Mouse (Mus musculus) adrenal gland, adult 18-20 months (tissue): Measurements from ENCODE around the gene D17Wsu92e. TPM values are rescaled to one million over a fixed set of nuclear protein-coding genes. Genes with fewer than 3 reads are reported as not detected.

Source experiments
- DNase-seq, 2 experiments: peaks; one replicate each; pipeline ENCODE4 v3.0.0; 2021 to 2022; ENCODE audit warnings: low spot score in 2 of 2
- total RNA-seq, 2 experiments: library from RNA; stranded (reverse); gene quantifications; 1 replicate in 1 of 2; 2 replicates in 1 of 2; pipeline ENCODE4 v1.2.3; 2021

D17Wsu92e gene
- total RNA-seq, 2 experiments from 2014 or later, result 158 to 188 TPM

DNA sequence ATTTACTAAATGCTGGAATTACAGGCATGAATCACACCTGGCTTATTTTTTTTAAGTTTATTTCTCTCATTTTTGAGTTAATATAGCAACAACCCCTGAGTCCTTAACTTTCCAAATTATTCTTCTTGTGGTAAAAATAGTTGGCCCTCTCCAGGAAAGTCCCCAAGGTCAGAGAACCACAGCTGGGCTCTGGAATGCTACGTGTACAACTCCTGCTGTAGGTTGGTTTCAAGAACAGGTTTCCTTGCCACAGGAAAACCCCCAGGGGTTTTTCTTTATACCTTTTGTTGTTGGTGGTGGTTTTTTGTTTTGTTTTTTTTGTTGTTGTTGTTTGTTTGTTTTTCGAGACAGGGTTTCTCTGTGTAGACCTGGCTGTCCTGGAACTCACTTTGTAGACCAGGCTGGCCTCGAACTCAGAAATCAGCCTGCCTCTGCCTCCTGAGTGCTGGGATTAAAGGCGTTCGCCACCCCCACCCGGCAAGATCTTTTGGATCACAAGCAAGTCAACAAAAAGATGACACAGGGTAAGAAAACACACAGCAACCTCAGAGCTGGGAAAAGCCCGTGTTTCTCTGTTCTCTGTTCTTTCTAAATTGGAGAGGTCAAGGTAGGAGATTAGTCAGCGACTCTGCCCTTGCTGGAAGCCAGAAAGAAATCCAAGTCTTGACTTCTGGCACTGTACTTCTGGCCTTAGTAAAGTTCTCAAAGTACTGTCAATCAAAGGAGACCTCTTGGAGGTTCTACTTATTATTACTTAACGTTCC lies 2.9 kb upstream of the D17Wsu92e start:
- no peak for DNase-seq

DNA sequence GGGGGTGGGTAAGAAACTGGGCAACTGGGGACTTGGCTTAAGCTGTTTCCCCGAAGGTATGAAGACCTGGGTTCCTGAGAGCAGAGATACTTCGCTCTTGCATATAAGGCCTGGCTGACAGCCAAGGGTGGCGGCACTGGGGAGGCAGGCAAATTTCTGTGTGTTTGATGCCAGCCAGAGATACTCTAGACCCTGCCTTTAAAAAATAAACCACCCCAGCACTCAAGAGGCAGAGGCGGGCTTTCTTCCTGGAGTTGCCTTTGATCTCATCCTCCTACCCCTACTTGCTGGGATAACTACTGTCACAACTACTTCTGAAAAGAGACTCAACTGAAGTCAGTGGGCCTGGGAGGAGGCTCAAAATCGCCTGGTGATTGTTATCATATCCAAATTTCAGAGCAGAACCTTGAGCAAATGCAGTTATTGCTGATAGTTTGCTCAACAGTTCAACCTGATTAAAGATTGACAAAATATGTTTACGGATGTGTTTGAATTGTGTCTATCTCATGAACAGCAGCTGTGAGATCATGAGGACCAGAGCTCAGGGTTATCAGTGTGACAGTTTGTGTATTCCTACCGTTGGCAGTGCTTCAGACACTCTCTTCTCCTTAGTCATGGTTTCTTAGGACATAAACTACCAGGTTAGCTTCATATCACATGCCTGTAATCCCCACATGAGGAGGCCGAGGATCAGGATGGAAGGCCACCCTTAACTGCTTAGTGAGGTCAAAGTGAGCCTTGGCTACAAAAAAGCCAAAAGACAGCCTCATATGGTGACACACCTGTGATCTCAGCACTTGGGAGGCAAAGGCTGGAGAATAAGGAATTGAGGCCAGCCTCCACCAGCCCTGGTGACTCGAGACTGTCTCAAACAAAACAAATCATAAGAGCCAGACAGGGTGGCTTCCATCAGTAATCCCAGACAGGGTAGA lies 1.2 kb upstream of the D17Wsu92e start:
- DNase-seq, result no peak

DNA sequence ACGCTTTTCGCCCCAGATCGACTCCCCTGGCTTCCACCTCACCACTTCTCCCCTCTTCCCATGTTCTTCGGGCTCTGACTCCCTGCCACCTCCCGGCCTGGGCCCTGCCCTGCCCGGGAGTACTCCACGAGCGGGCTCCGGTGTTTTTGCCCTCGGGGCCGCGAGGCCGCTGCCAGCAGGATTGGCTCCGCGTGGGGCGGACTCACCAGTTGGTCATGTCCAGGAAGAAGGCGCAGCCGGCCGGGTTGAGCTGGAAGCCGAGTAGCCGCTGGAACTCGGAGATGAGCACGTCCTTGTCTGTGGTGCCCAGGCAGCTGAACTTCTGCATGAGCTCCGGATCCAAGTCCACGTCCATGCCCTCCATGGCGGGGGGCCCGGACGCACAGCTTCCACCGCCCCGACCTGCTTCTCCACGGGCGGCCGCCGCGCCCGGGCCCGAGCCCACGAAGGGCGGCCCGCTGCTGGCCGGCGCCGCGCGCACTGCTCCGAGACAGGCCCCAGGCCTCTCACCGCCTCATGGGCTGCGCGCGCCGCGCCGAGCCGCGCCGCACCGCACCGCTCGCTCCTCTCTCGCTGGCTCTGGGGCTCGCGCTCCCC lies 379 bp downstream of the D17Wsu92e start:
- peak; percentile 65 to 69 for DNase-seq

DNA sequence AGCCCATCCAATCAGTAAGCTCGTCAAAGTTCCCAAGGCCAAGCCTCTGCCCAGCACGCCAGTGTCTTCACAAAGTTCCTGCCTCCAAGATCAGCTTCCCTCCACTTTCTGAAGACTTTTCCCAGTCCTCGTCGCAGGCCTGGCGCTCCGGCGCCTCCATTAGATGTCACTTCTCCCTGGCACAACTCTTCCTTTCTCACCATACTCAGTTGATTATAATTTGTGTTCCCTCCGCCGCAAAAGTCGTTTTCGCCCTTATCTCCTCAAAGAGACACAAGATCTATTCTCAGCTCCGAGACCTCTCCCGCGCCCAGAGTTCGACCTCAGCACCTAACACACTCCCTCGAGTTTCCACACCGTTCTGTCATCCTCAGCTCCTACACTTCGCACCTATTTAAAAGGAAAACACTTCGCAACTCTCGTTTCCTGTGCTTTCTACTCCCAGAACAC lies 902 bp downstream of the D17Wsu92e start:
- DNase-seq, result no peak

DNA sequence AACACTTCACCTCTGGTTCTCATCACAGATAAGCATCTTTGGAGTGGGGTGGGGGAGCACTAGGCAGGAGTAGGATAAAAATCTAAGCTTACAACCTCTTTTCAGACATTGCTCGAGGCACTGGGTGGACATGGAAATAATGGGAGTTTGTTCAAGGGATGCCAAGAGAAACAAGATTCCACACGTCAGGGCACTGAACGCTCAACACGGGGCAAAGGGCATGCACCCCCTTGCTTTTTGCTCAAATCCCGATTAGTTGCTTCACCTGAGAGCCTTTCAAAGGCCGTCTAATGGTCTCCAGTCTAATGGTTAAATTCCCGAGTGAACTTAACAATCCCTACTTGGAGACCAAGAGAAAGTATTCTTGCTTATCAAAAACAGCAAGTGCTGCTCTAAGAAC lies 1.4 kb downstream of the D17Wsu92e start:
- DNase-seq, result no peak

DNA sequence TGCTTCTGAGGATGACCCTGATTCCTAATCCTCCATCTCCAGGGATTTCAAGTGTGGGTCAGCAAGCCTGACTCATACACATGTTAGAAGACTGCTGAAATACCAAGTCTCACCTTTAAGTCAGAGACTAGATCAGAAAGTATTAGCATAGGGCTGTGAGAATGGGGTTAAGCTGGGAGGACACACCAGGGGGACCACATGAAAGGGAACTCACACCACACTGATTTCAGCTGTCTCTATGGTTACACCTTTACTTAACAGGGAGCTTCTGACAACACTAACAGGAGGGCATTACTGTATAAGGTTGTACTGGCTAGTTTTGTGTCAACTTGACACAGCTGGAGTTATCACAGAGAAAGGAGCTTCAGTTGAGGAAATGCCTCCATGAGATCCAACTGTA lies 5.8 kb downstream of the D17Wsu92e start:
- DNase-seq, result no peak

DNA sequence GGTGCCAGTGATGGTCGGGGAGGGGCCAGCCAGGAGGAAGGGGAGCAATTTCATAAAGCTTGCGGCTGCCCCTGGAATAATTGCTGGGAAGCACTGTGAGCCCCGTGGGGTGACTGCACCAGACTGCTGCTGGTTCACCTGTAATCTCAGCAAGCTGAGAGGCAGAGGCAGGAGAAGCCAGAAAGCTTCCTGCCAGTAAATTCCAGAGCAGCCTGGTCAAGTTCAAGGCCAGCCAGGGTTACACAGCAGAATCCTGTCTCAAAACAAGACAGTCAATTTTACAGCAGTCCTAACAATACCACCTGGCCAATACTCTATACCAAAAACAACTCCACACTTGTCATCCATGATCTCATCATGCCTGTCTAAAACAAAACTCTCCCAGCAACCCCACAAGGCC lies 8.5 kb downstream of the D17Wsu92e start:
- DNase-seq, result no peak

DNA sequence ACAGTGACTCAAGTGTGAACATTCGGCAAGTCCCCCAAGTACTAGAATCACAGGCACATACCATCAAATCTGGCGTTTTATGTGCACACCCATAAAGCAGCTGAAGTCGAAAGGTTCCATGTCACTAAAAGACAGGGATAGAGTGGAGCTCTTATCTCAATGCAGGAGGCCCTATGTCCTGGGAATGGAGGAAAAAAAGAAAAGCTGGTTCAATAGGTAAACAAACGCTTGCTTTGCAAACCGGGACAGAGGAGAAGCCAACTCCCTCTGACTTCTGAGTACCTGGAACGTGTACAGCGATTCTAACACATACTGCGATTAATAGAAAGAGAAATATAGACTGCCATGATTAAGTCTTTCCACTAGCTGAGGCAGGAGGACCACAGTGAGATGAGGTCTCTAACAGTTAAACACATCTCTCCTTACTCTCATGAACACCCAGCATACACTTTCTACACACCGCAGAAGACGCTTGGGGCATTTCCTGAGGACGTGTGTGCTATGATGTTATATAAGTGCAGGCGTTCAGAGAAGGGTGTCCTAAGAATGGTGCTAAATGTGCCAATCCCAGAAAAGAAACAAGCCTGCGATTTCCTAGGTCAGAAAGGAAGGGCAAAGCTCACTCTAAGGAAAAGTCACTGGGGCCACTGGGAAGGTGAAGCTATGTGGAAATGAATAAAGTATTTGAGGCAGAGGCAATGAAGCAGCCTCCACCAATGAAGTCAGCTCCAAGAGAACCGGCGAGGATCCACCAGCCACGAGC lies 9.7 kb downstream of the D17Wsu92e start:
- DNase-seq, result no peak

DNA sequence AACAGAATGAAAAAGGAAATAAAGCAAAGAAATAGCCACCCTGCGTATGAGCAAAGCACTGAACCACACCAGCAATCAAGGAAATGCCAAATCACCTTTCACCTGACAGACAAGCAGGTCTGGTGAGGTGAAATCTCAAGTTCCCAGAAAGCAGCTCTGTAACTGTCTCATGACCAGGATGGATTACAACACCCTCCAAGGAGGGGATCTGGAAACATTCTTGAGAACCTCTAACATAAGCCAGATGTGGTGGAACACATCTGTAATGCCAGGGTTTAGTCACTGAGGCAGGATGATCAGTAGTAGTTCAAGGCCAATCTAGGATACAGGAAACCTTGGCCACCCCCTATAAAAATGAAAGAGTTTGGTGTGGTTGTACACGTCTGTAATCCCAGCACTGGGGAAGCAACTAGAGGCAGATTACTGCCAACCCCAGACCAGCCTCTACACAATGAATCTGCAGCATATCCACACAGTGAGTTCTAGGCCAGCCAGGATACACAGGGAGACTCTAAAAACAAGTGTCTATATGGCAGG lies 12.8 kb downstream of the D17Wsu92e start:
- DNase-seq, result no peak

DNA sequence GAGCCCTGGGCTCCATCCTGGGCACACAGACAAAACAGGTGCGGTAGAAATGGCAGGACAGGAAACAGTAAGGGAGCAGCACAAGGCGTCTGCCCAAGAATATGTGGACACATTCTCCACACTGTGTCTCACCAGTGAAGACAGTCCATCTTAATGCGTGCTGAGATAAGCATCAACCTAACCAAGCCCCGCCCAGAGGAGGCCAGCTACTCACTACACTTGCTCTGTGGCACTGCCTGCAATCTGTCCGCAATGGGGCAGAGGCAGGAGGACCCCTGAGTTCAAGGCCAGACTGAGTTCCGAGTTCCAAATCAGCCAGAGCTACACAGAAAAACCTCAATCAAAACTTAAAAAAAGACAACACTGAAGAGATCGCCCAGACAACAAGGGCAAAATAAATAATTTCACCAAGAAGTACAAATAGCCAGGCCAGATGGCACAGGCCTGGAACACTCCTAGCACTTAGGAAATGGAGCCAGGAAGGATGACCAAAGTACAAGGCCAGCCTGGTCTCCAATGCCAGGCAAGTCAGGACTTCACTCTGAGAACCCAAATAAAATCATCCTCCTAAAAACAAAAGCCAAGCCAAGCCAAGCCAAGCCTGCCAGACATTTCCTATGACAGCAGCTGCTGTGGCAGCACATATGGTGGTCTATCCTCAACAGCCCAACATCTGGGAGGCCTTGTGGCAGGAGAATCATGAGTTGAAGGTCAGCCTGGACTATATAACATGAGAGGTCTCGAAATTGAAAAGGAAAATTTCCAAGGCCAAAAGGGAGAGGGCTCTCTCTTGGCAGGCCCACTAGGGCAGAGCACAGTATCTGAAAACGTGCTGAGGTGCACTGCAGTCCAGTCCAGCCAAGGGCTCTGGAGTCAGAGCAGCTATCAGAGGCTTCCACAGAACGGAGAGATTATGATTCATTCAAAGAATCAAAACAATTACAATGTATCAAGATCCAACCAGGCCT lies 15.4 kb downstream of the D17Wsu92e start:
- no peak for DNase-seq

DNA sequence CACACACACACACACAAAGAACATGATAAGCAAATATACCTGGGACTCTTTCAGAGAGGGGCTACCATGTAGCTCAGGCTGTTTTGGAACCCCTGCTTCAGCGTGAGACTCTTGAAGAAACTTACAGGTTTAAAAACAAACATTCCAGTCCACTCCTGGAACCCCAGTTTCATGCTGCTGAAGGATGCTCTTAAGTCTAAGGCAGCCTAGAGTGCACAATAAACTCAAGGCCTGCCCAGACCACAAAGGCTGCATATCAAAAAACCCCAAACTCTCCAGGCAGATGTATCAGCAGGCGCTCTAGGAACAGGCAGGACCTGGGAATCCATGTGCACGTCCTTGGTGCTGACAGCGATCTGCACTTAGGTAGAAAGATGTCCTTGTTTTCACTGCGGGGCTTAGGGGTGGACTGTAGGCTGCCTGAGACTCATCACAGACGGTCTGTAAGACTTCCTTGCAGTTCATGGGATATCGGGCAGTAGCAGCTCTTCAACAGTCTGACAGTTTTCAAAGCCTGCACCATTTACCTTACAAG lies 16.2 kb downstream of the D17Wsu92e start:
- no peak for DNase-seq

DNA sequence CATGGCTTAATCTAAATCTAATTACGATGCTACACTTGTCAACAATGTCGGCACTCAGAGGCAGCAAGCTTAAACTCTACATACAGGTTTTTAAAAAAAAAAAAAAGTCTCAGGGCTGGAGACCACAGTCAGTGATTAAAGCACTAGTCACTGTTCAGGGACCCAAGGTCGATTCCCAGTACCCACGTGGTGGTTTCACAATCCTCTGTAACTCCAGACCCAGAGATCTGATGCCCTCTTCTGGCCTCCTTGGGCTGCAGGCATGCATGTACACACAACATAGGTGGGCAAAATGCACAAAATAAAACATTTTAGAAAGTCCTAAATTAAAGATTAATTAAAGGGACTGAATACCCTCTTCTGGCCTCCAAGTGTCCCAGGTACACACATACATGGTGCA lies 16.7 kb downstream of the D17Wsu92e start:
- no peak for DNase-seq

DNA sequence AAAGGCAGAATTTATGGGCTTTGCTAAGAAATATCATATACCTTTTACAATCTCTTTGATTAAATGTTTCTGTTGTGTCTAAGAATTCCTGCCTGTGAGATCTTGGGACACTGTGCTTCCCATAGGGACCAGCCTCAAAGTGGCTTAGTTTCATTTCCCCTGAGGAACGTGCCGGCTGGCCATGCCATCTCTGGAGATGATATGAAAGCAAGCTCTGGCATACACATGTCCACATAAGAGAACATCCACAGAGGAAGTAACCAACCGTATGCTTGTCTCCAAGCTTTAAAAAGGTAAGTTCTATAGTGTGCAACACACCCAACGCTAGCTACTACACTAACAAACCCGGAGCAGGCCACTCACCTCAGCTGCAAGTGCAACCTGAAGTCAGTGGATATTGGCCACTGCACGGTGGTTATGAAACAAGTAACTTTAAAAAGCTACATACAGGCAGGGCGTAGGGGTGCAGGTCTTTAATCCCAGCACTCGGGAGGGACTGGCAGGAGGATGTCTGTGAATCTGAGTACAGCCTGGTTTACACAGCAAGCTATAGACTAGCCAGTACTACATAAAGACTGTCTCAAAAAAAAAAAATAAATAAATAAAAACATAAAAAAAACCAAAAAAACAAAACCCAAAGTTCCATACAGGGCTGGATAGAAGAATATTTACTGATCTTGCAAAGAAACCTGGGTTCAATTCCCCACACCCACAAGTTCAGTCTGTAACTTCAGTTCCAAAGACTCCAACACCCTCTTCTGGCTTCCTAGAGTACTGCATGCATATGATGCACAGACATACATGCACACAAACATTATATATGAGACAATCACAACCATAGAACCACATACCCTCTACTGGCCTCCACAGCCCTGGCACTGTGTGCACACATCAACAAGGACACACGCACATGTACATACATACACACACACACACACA lies 19.5 kb downstream of the D17Wsu92e start:
- DNase-seq, result no peak

DNA sequence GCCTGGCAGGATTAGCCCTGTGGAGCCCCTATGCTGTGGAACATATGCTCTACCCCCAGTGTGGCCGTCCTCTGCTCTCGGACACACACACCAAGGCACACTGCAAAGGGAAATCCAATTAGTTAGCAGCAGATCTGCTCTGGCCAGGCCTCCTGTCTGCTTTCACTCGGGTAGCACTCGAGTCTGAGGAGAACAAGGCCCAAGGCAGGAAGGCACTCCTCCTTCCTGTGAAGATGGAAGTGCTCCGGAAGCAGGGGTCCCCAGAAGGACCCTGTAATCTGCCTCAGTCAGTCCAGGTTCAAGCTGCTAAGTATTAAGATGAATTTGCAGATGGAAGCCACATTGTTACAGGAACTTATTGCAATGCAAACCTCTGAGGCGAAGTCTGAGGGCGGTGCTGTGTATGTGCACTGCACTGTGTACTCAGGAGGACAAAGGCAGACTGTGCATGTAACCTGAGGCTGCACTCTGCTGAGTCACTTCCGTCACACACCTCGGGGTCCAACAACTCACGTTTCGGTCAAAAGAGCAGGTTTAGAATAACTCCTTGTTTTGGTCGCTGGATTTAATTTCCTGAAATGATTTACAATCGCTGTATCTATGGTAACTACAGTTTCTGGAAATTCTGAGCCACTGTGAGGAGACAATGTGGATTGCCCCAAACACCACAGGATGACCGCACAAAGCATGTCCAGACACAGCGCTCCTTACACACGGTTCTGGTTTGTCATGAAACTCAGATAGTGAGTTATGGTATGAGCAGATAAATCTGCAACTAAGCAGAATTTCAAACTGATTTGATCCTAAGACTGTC lies 20.5 kb downstream of the D17Wsu92e start:
- DNase-seq, result no peak

DNA sequence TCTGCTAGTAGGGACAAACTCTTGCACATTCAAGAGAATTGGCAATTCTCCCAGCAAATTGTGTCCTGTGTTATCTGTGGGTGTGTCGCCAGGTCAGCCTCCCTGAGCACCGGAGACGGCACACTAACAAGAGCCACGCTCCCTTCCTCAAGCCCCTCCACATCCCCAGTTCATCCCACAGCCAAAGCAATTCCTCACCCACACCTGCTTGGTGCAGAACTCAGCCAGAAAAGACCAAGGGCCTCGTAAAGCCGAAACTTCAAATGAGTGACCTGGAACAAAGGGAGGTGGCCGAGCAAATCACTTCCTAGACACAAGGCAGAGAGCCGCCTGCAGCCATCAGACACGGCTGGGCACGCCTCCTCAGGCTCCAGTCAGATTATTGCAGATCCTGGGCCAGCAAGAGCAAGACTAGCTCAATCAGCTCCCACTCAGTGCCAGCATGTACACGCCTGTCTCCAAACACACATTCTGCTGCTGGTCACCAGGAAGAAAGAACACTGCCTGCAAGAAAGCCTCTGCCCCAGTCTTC lies 23.0 kb downstream of the D17Wsu92e start:
- no peak for DNase-seq

DNA sequence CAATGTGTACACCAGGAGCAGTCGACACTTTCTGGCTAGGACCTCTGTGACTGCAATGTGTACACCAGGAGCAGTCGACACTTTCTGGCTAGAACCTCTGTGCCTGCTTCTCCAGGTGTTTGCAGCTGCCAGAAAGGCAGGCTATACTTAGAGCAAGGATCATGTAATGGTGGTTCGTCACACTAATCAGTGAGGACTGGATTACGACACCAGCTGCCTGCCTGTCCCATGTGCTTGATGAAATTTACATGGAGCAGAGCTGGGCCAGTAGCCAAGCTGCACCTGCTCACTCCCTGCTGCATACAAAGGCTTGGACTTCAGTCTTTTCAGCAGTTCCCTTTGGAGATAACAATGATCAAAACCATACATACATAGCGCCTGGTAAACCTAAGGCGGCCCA lies 23.7 kb downstream of the D17Wsu92e start:
- DNase-seq, result no peak

DNA sequence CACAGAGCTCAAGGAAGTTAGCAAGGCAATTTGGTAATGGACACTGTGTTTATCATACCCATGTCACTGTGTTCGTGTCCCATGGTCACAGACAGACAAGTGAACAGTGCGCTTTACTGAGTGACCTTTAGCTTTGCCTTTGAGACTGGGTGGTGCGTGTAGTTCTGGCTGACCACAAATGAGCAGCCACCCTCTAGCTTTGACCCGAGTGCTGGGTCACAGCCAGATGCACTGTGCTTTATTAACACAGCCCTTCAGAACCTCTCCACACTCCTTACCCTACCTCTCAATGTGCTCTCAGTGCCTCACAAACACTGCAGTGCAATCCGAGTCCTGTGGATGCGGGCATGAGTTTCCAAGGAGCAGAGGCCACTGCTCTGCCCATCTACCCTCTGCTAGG lies 27.3 kb downstream of the D17Wsu92e start:
- no peak for DNase-seq
